Mouse (Mus musculus) ES-CJ7 (cell line): Measurements from ENCODE around the gene Psmb2.

Experiments used
- DNase-seq: peaks from one replicate; pipeline ENCODE4 v3.0.0; 2011; ENCODE audit warnings: low read depth, low spot score

The Psmb2 gene

DNA sequence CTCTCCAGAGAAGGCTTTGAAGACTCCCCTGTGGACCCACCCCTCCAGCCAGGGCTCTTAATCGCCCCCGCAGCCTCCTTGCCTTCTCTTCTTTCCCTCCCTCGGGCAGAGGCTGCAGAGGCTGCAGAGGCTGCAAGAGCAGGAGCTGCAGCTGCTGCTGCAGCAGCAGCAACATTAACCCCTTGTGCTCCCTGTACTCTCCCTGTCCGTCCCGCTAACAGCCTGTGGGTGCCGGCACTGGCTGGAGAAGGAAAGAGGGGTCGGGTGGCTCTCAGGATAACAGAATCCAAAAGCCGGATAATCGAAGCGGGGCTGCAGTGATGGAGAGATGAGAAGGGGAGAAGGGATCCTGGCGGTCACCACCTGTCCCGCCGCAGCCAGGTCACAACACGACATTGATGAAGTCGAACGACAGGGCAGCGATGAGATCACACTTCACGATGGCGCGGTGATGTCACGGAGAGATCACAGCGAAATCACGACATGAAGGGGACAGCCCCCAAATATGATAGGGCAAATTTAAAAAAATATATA, 75.2 kb downstream of the Psmb2 start:
- no peak for DNase-seq

DNA sequence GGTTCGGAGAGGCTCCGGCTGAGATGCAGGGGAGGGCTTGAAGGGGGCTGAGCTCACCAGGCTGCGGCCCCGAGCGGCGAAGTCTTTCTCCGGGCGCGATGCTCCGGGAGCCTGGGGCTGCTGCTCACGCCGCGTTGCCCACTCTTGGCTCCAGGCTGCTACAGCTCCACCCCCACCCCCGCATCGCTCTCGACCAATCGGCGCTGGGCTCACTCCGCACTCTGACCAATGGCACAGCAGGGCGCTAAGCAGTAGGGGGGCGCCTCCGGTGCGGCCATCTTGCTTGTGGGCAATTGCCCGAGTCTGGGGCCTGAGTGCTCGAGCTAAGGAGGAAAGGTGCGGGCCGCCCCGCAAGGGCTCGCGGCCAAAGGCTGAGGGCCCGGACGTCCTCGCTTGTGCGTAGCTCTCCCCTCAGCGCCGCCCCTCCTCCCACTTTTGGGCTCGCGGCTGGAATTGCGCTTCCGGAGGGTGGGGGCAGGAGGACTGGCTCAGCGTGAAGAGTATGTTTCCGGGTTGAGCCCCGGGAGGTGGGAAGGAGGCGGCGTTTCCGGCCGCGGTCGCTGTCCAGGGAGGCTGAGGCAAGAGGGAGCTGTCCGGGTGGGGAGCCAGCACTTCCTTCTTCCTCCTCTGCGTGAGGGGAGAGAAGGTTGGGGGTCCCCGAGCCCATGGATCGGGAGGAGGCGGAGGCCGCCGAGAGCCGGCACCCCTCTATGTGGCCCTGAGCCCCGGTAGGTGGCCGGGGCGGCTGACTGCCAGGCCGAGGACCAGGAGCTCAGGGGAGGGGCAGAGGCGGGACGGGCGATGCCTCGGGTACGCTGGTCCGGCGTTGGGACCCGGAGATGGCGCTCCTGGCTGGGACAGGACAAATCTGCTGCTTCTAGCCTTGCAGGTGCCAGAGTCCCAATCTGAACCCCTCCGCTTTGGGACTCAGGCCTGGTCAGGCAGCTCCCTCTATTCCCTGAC, 76.1 kb downstream of the Psmb2 start, which contains the start of the genes Ncdn and AU040320:
Gene Ncdn (minus strand): TSS at position 171 of the 963 bp plus-strand sequence.
Gene AU040320 (plus strand): TSS at position 277 of the 963 bp plus-strand sequence.
- peak; percentile 98 for DNase-seq

DNA sequence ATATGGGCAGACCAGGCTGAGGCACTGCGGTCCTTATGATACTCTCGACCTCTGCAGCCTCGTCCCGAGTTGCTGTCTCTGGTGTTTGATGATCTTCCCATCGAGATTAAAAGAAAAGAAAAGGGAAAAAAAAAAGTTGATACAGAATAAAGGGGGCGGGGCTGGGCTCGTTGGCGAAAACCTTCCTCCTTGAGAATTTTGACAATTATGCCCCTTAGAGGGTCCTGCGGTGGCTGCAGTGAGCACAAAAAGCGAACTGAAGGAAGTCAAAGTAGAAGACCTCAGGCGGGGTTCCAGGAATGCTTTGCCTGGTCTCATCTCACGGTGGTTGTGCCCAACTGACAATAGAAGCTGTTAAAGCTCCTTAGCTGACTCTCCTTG, 76.8 kb downstream of the Psmb2 start:
- DNase-seq, result no peak

DNA sequence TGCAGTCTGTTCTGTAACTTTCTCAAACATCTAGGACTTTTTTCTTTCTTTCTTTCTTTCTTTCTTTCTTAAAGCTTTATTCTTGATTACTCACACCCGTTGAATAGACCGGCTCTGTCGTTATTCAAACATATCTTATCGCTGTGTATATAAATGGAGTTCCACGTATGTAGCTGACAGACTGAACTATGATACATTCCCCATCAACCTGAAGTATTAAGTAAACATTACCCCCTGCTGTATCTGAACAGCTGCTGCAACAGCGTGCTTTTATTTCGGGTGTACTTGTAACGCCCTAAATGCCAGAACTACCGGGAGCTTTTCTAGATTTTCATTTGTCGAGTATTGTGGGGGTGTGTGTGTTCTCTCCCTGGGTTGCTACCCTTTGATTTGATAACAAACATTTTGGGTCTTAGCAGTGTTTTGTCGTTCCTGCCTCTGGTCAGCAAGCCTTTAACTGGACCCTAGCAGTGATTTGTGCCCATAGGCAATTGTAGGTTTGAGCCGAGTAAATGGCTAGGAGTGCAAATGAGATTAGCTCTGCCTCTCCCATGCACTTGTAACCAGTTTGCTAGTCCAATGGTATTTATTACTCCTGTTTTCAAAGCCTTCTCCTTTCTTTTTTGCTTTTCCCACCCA, 77.4 kb downstream of the Psmb2 start:
- no peak for DNase-seq

GRCm38 (mm10) chr4:126756766-126757165, 79.3 kb downstream of the Psmb2 start:
- no peak for DNase-seq

DNA sequence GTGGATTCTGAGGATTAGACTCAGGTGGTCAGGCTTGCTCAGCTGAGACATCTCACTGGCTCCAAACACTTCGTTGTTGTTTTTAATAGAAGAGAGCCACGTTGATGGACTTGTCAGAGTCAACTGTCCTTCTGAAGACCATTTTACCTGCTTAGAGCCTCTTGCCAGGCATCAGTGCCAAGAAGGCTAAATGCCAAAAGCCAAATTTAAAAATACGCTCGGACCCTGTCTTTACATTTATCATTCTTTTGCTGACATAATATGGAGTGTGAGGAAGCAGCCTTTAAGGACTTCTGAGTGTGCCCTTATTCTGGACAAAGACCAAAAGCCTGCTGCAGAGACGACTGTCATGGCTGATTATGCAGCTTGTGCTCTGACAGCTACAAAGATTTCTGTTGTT, 80.9 kb downstream of the Psmb2 start:
- no peak for DNase-seq
